Mouse (Mus musculus) CH12.LX (cell line): Measurements from ENCODE around the gene Fam186b. TPM values are rescaled to one million over a fixed set of nuclear protein-coding genes. Genes with fewer than 3 reads are reported as not detected.

Experiments used
- DNase-seq: peaks from one replicate; pipeline ENCODE4 v3.0.0-alpha.2; 2013; ENCODE audit errors: extremely low read depth
- H3K27ac ChIP-seq: 2 replicates; pipeline ENCODE4 v1.5.1; 2012; ENCODE audit warnings: low read depth, mild to moderate bottlenecking, control low read depth, moderate library complexity; ENCODE audit not compliant: insufficient read depth
- H3K27me3 ChIP-seq: replicated peaks from 2 replicates; pipeline ENCODE3; 2012; ENCODE audit warnings: inconsistent platforms
- H3K36me3 ChIP-seq, 2 experiments: replicated peaks in 1 of 2; 2 replicates each; pipeline versions ENCODE3 to v1.6.1; 2012; ENCODE audit warnings: inconsistent platforms in 1 of 2, low read length in 1 of 2, mild to moderate bottlenecking in 1 of 2, mixed read lengths in 1 of 2, moderate library complexity in 1 of 2; ENCODE audit not compliant: control insufficient read depth in 1 of 2, insufficient read depth in 1 of 2
- H3K4me1 ChIP-seq, 2 experiments: 2 replicates each; pipeline ENCODE4 v1.6.1; 2012; ENCODE audit warnings: inconsistent platforms in 1 of 2, moderate library complexity in 1 of 2; ENCODE audit not compliant: insufficient read depth in 2 of 2, control insufficient read depth in 1 of 2
- H3K4me2 ChIP-seq: 2 replicates; pipeline ENCODE4 v1.6.1; 2012; ENCODE audit warnings: low read depth, mild to moderate bottlenecking, control low read depth; ENCODE audit not compliant: poor library complexity, insufficient read depth, severe bottlenecking
- H3K4me3 ChIP-seq, 3 experiments: fragments of 150-350 bp in 1 of 3; sonication (generic) in 1 of 3; replicated peaks in 1 of 3; 2 replicates each; pipeline versions ENCODE3 to v1.5.1; 2011 to 2012; ENCODE audit warnings: low read depth in 2 of 3, low read length in 2 of 3, mild to moderate bottlenecking in 2 of 3, moderate library complexity in 2 of 3, control low read depth in 1 of 3, improper control_type of control experiment in 1 of 3, inconsistent platforms in 1 of 3, mixed read lengths in 1 of 3; ENCODE audit not compliant: poor library complexity in 1 of 3
- H3K79me2 ChIP-seq: replicated peaks from 2 replicates; pipeline ENCODE4 v1.6.1; 2012; ENCODE audit warnings: mild to moderate bottlenecking, moderate library complexity; ENCODE audit not compliant: control insufficient read depth, poor library complexity, insufficient read depth, severe bottlenecking; ENCODE audit errors: extremely low read depth
- H3K9ac ChIP-seq: 2 replicates; pipeline ENCODE4 v1.6.1; 2012; ENCODE audit warnings: low read depth, mild to moderate bottlenecking, control low read depth, moderate library complexity; ENCODE audit not compliant: insufficient read depth
- H3K9me3 ChIP-seq: replicated peaks from 2 replicates; pipeline ENCODE3; 2012; ENCODE audit warnings: low read length, inconsistent platforms, mixed read lengths
- BHLHE40 ChIP-seq: IDR thresholded peaks from 2 replicates; pipeline ENCODE4 v1.6.1; 2011; ENCODE audit warnings: mild to moderate bottlenecking, low read depth, low read length, improper control_type of control experiment
- CTCF ChIP-seq, 2 experiments: IDR thresholded peaks in 1 of 2; conservative IDR thresholded peaks in 1 of 2; 2 replicates each; pipeline ENCODE4 v1.5.1; 2011 to 2012; ENCODE audit warnings: low read depth in 2 of 2, low read length in 2 of 2, improper control_type of control experiment in 1 of 2, inconsistent platforms in 1 of 2, mild to moderate bottlenecking in 1 of 2, moderate library complexity in 1 of 2
- MXI1 ChIP-seq: IDR thresholded peaks from 2 replicates; pipeline ENCODE4 v1.6.1; 2011; ENCODE audit warnings: mild to moderate bottlenecking, low read depth, low read length, improper control_type of control experiment
- MYC ChIP-seq: IDR thresholded peaks from 2 replicates; pipeline ENCODE4 v1.6.1; 2011; ENCODE audit warnings: low read depth, mild to moderate bottlenecking, improper control_type of control experiment, low read length
- NELFE ChIP-seq: IDR thresholded peaks from 2 replicates; pipeline ENCODE4 v1.6.1; 2011; ENCODE audit warnings: low read depth, low read length, improper control_type of control experiment
- NRF1 ChIP-seq: IDR thresholded peaks from 2 replicates; pipeline ENCODE4 v1.6.1; 2014; ENCODE audit warnings: low read depth, mild to moderate bottlenecking, inconsistent platforms, low read length, improper control_type of control experiment, moderate library complexity
- PAX5 ChIP-seq: IDR thresholded peaks from 2 replicates; pipeline ENCODE4 v1.6.1; 2012; ENCODE audit warnings: low read length, inconsistent platforms, mixed read lengths
- POLR2A ChIP-seq: IDR thresholded peaks from 2 replicates; pipeline ENCODE4 v1.6.1; 2011; ENCODE audit warnings: low read depth, mild to moderate bottlenecking, improper control_type of control experiment, low read length
- POLR2AphosphoS2 ChIP-seq: IDR thresholded peaks from 2 replicates; pipeline ENCODE4 v1.6.1; 2011; ENCODE audit warnings: low read depth, low read length, improper control_type of control experiment
- RCOR1 ChIP-seq: conservative IDR thresholded peaks from 2 replicates; pipeline ENCODE4 v1.6.1; 2012; ENCODE audit warnings: low read depth, mild to moderate bottlenecking, inconsistent platforms, low read length, improper control_type of control experiment
- TBP ChIP-seq: conservative IDR thresholded peaks from 2 replicates; pipeline ENCODE4 v1.6.1; 2011; ENCODE audit warnings: low read depth, low read length, improper control_type of control experiment
- TCF12 ChIP-seq: IDR thresholded peaks from 2 replicates; pipeline ENCODE4 v1.6.1; 2014; ENCODE audit warnings: low read depth, mild to moderate bottlenecking, inconsistent platforms, low read length, improper control_type of control experiment
- USF1 ChIP-seq: IDR thresholded peaks from 2 replicates; pipeline ENCODE4 v1.6.1; 2014; ENCODE audit warnings: low read depth, mild to moderate bottlenecking, inconsistent platforms, low read length, improper control_type of control experiment
- ZC3H11A ChIP-seq: IDR thresholded peaks from 2 replicates; pipeline ENCODE4 v1.6.1; 2012; ENCODE audit warnings: low read depth, mild to moderate bottlenecking, inconsistent platforms, low read length, improper control_type of control experiment
- ZNF384 ChIP-seq: IDR thresholded peaks from 2 replicates; pipeline ENCODE4 v1.6.1; 2012; ENCODE audit warnings: low read depth, low read length, improper control_type of control experiment, inconsistent platforms
- dilution Hi-C: fragments of 300-500 bp; cut with MboI; formaldehyde crosslinking; loops from 2 replicates; pipeline ENCODE4 v1.14.3; 2020; ENCODE audit warnings: low sequenced_read_pairs; ENCODE audit not compliant: extremely low pct_unique_long_range_greater_than_20kb, extremely low pct_ligation_motif_present
- in situ Hi-C: fragments of 300-500 bp; cut with MboI; formaldehyde crosslinking; loops from 3 replicates; pipeline ENCODE4 v1.14.3; 2019; ENCODE audit warnings: low sequenced_read_pairs, low pct_ligation_motif_present, low pct_unique_long_range_greater_than_20kb, mixed read lengths
- polyA plus RNA-seq: library from polyadenylated mRNA; unstranded; fragments of >175 nt; gene quantifications from 2 replicates; pipeline ENCODE4 v1.2.1, GENCODE M21; 2012; ENCODE audit warnings: low read depth; ENCODE audit not compliant: insufficient read length
- total RNA-seq, 2 experiments: library from RNA; depleted of rRNA; stranded (reverse); fragments of 300-350 nt in 1 of 2; fragments of >200 nt in 1 of 2; gene quantifications; 2 replicates each; pipeline ENCODE4 v1.2.3; 2012 to 2014

Gene Fam186b
- total and polyA plus RNA-seq, 3 experiments = 0.04 to 0.11 TPM; not detected in 1

DNA sequence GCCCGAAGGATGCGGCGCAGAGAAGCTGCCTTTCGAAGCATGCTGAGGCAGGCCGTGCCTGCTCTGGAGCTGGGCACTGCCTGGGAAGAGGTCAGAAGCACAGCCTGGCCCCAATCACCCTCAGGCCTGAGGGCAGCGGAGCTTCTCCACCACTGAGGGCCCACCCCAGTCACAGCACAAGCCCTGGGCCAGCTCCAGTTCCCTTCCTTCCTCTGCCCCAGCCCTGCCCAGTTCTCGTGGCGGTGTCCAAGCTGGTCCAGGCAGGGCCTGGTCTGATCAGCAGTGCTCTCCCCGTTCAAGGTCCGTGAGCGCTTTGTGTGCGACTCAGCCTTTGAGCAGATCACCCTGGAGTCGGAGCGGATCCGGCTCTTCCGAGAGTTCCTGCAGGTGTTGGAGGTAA is 19.2 kb upstream of the Fam186b start:
- H3K9me3 ChIP-seq = no peaks in the 10 kb centered on the region
- H3K4me1 ChIP-seq = no peaks in the 10 kb centered on the region; a peak in 1 of 4 replicates
- no peak overlapping the region for H3K4me3 ChIP-seq
- dilution Hi-C loops = no loop called here
- H3K9ac ChIP-seq = no peak overlapping the region
- no peak for TF ChIP-seq PAX5
- TF ChIP-seq MYC = no peak
- no peak for TF ChIP-seq POLR2A
- TF ChIP-seq TCF12 = no peak
- TF ChIP-seq NELFE = no peak
- no peak for TF ChIP-seq CTCF (conservative IDR thresholded peaks at IDR 0.05 in 1 of 2, IDR thresholded peaks at IDR 0.05 in 1 of 2; ENCODE audit: low read depth in 2 of 2, low read length in 2 of 2)
- TF ChIP-seq MXI1 = no peak
- TF ChIP-seq, all 38 proteins: peak for 0
- no peak for DNase-seq
- H3K79me2 ChIP-seq = no peaks in the 10 kb centered on the region
- peaks cover 58 to 96% of the 10 kb centered on the region in 2 experiments for H3K36me3 ChIP-seq
- H3K4me2 ChIP-seq = no peak overlapping the region
- H3K27ac ChIP-seq = no peak overlapping the region
- in situ Hi-C loops = loop anchor here (10.0 kb wide), 1 partner anchor 60 kb away; the partner anchor contains the start of gene Fmnl3
- H3K27me3 ChIP-seq = no peaks in the 10 kb centered on the region

DNA sequence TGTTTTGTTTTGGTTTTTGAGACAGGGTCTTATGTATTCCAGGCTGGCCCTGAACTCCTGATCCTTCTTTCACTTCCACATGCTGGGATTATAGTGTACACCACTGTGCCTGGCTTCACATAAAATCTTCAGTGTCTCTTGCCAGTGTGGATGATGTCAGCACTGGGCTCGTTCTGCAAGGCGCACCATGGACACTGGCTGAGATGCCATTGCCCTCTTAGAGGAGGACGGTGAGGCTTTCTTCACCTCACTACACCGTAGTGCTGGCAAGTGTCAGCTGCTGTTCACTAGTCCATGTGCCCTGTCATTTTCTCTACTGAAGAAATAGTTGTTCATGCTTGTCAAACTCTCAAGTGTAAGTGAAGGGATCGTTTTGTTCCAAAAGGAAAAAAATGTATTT is 14.9 kb upstream of the Fam186b start:
- H3K9me3 ChIP-seq = no peaks in the 10 kb centered on the region
- no peak for TF ChIP-seq NRF1
- TF ChIP-seq RCOR1 = no peak
- TF ChIP-seq POLR2AphosphoS2 = no peak
- TF ChIP-seq PAX5 = no peak
- no peak for TF ChIP-seq TCF12
- no peak overlapping the region for H3K4me2 ChIP-seq
- H3K4me1 ChIP-seq = peaks cover 0 to 8% of the 10 kb centered on the region in 2 experiments; a peak in 2 of 4 replicates
- DNase-seq = no peak
- no peak overlapping the region for H3K9ac ChIP-seq
- no peaks in the 10 kb centered on the region for H3K79me2 ChIP-seq
- H3K27me3 ChIP-seq = no peaks in the 10 kb centered on the region
- no peak overlapping the region for H3K4me3 ChIP-seq
- in situ Hi-C loops = loop anchor here (10.0 kb wide), 1 partner anchor 64 kb away; the partner anchor contains the start of gene Fmnl3
- no peak overlapping the region for H3K27ac ChIP-seq
- dilution Hi-C loops = no loop called here
- peaks cover 57 to 96% of the 10 kb centered on the region in 2 experiments for H3K36me3 ChIP-seq

DNA sequence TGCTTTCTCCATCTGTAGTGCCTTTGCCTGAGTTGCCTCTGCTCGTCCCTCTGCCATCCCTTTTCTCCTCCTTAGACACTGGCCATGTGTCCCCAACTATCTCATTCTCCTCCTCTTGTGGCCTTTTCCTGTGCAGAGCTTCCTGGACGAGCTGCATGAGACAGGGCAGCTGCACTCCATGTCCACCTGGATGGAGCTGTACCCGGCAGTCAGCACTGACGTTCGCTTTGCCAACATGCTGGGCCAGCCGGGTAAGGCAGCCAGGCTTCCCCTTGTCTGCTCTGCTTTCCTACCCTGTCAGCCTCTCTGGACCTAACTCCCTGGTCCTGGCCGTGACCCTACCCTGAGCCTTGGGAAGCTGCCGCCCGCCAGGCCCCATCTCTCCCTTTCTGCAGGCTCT is 13.9 kb upstream of the Fam186b start:
- Histone ChIP-seq H3K9me3 (no peaks in the 10 kb centered on the region), H3K36me3 (peaks cover 52 to 96% of the 10 kb centered on the region in 2 experiments), H3K27ac (no peak overlapping the region), H3K4me1 (peaks cover 0 to 8% of the 10 kb centered on the region in 2 experiments; a peak in 2 of 4 replicates), H3K9ac (no peak overlapping the region), H3K4me3 (no peak overlapping the region), H3K27me3 (no peaks in the 10 kb centered on the region), H3K79me2 (no peaks in the 10 kb centered on the region), H3K4me2 (no peak overlapping the region)
- no peak for DNase-seq
- TF ChIP-seq USF1 = no peak
- TF ChIP-seq POLR2AphosphoS2 = no peak
- TF ChIP-seq POLR2A = no peak
- TF ChIP-seq BHLHE40 = no peak
- no peak for TF ChIP-seq ZNF384
- no peak for TF ChIP-seq PAX5
- no peak for TF ChIP-seq TBP
- no peak for TF ChIP-seq ZC3H11A
- no peak for TF ChIP-seq CTCF (conservative IDR thresholded peaks at IDR 0.05 in 1 of 2, IDR thresholded peaks at IDR 0.05 in 1 of 2; ENCODE audit: low read depth in 2 of 2, low read length in 2 of 2)
- TF ChIP-seq NRF1 = no peak
- dilution Hi-C loops (no loop called here), in situ Hi-C loops (no loop called here)
